18 mouse cellular contexts compared by ENCODE assay signal in genomic region chr1:71830379-71830778, GRCm38 (mm10).
"Had no signal": no experiment of that assay in that cellular context is flagged by ENCODE, and none has a peak within 500 bp of the region (broad histone marks: within the 10 kb centered on the region; RNA-seq: fewer than 3 reads in every experiment).

No protein-coding gene starts in this region.

- H3K27ac ChIP-seq: macrophage; midbrain, embryonic 13.5 days; midbrain, embryonic 15.5 days; neural tube, embryonic 12.5 days; stomach, embryonic 15.5 days; stomach, postnatal 0 days had no signal

- H3K27me3 ChIP-seq: megakaryocyte, embryonic 14.5 days; midbrain, embryonic 13.5 days; midbrain, embryonic 15.5 days; neural tube, embryonic 12.5 days; stomach, embryonic 15.5 days had no signal

- ATAC-seq: liver, postnatal 0 days; midbrain, embryonic 13.5 days; midbrain, embryonic 15.5 days had no signal

- H3K4me1 ChIP-seq: megakaryocyte, embryonic 14.5 days; midbrain, embryonic 13.5 days; midbrain, embryonic 15.5 days; neural tube, embryonic 12.5 days; stomach, embryonic 15.5 days had no signal

- H3K4me3 ChIP-seq: megakaryocyte, embryonic 14.5 days; midbrain, embryonic 13.5 days; midbrain, embryonic 15.5 days; neural tube, embryonic 12.5 days; stomach, embryonic 15.5 days had no signal

- H3K9ac ChIP-seq: liver, postnatal 0 days; midbrain, embryonic 13.5 days; midbrain, embryonic 15.5 days; neural tube, embryonic 12.5 days; stomach, embryonic 15.5 days had no signal

- DNase-seq: liver, postnatal 0 days; lung, adult 2 months; lung, postnatal 10 days; lung, postnatal 36 days; right cerebral cortex, postnatal 14 days; right cerebral cortex, postnatal 4 days; spleen, adult 18-20 months; thymus, adult 2 months; thymus, postnatal 25 days; thymus, postnatal 4 days had no signal

- H3K9me3 ChIP-seq: midbrain, embryonic 13.5 days; midbrain, embryonic 15.5 days; neural tube, embryonic 12.5 days; stomach, embryonic 15.5 days had no signal

- H3K36me3 ChIP-seq: midbrain, embryonic 13.5 days; midbrain, embryonic 15.5 days; neural tube, embryonic 12.5 days; stomach, embryonic 15.5 days had no signal

- H3K4me2 ChIP-seq: midbrain, embryonic 11.5 days; midbrain, embryonic 13.5 days; midbrain, embryonic 15.5 days; neural tube, embryonic 12.5 days; stomach, embryonic 15.5 days had no signal
